Mouse (Mus musculus): ENCODE measurements around the gene Prmt7. TPM values are rescaled to one million over a fixed set of nuclear protein-coding genes. Genes with fewer than 3 reads are reported as not detected.

Prmt7 gene
- 59.5 and 61.7 TPM in 2 replicates for polyA plus RNA-seq (2014; fragmentation: Nextera tagmentation; extraction: Ambion mirVana)

GRCm38 (mm10) chr8:106210821-106211345 lies at the start of gene Prmt7, which contains the start of gene Slc7a6os:
Gene Prmt7, plus strand, starts transcription at chr8:106210936.
Gene Slc7a6os, minus strand, starts transcription at chr8:106210935.
- Histone ChIP-seq H3K9ac (ENCODE audit: low read length) (peak within 1 kb of the TSS; percentile 73), H3K4me1 (ENCODE audit: control insufficient read depth, insufficient read depth, low read length) (peaks cover 9% of the 10 kb centered on the region; the same call in 1 of the 2 replicates), H3K4me2 (peak within 1 kb of the TSS; percentile 74), H3K4me3 (ENCODE audit: low read depth, low read length) (peak within 1 kb of the TSS; percentile 70), H3K9me3 (ENCODE audit: control insufficient read depth, low read length) (no peaks in the 10 kb centered on the region), H3K27ac (ENCODE audit: low read depth, low read length) (peak within 1 kb of the TSS; percentile 70), H3K36me3 (ENCODE audit: control insufficient read depth, insufficient read depth, low read length) (peaks cover 2% of the 10 kb centered on the region), H3K27me3 (ENCODE audit: control insufficient read depth, insufficient read depth, low read length) (no peaks in the 10 kb centered on the region)
- ATAC-seq (ENCODE audit: low FRiP score) (peak; percentile 99), DNase-seq (ENCODE audit: low spot score, missing footprints) (peak; percentile 99)
- WGBS, result under 1% methylated on average over 52 of the region's 52 CpGs

- Histone ChIP-seq H3K4me1 (ENCODE audit: control insufficient read depth, insufficient read depth, low read length) (peaks cover 3% of the 10 kb centered on the region), H3K9me3 (ENCODE audit: control insufficient read depth, low read length) (no peaks in the 10 kb centered on the region), H3K27ac (ENCODE audit: low read depth, low read length) (no peak overlapping the region), H3K36me3 (ENCODE audit: control insufficient read depth, insufficient read depth, low read length) (peaks cover 2% of the 10 kb centered on the region; the same call in 1 of the 2 replicates), H3K4me3 (ENCODE audit: low read depth, low read length) (no peak overlapping the region), H3K9ac (ENCODE audit: low read length) (no peak overlapping the region), H3K4me2 (no peak overlapping the region), H3K27me3 (ENCODE audit: control insufficient read depth, insufficient read depth, low read length) (no peaks in the 10 kb centered on the region)
- no peak for DNase-seq (ENCODE audit: low spot score, missing footprints)
- WGBS, result 92% methylated on average over 9 of the region's 9 CpGs
- ATAC-seq (ENCODE audit: low FRiP score), result no peak
Observed at GRCm38 (mm10) chr8:106163251-106163650, 47.5 kb upstream of the Prmt7 start.

- Histone ChIP-seq H3K27ac (ENCODE audit: low read depth, low read length) (no peak overlapping the region), H3K27me3 (ENCODE audit: control insufficient read depth, insufficient read depth, low read length) (no peaks in the 10 kb centered on the region), H3K36me3 (ENCODE audit: control insufficient read depth, insufficient read depth, low read length) (peaks cover 2% of the 10 kb centered on the region; the same call in 1 of the 2 replicates), H3K4me2 (no peak overlapping the region), H3K4me3 (ENCODE audit: low read depth, low read length) (no peak overlapping the region), H3K9ac (ENCODE audit: low read length) (no peak overlapping the region), H3K4me1 (ENCODE audit: control insufficient read depth, insufficient read depth, low read length) (peaks cover 8% of the 10 kb centered on the region), H3K9me3 (ENCODE audit: control insufficient read depth, low read length) (no peaks in the 10 kb centered on the region)
- DNase-seq (ENCODE audit: low spot score, missing footprints) (peak; percentile 97), ATAC-seq (ENCODE audit: low FRiP score) (no peak)
- WGBS, result 49% methylated on average over 4 of the region's 4 CpGs
Observed at GRCm38 (mm10) chr8:106165460-106165859, 45.3 kb upstream of the Prmt7 start.

GRCm38 (mm10) chr8:106168356-106169016 lies 42.2 kb upstream of the Prmt7 start, which contains the start of gene Slc7a6:
Gene Slc7a6, plus strand, starts transcription at chr8:106168857.
- peak; percentile 94 for ATAC-seq (ENCODE audit: low FRiP score)
- Histone ChIP-seq H3K9me3 (ENCODE audit: control insufficient read depth, low read length) (no peaks in the 10 kb centered on the region), H3K27ac (ENCODE audit: low read depth, low read length) (peak within 1 kb of the TSS; percentile 75), H3K9ac (ENCODE audit: low read length) (peak within 1 kb of the TSS; percentile 90), H3K4me1 (ENCODE audit: control insufficient read depth, insufficient read depth, low read length) (peaks cover 8% of the 10 kb centered on the region), H3K4me3 (ENCODE audit: low read depth, low read length) (peak within 1 kb of the TSS; percentile 84), H3K27me3 (ENCODE audit: control insufficient read depth, insufficient read depth, low read length) (no peaks in the 10 kb centered on the region), H3K4me2 (peak within 1 kb of the TSS; percentile 82), H3K36me3 (ENCODE audit: control insufficient read depth, insufficient read depth, low read length) (no peaks in the 10 kb centered on the region)
- under 1% methylated on average over 59 of the region's 59 CpGs for WGBS
- peak; percentile 99 for DNase-seq (ENCODE audit: low spot score, missing footprints)

GRCm38 (mm10) chr8:106169017-106169933 lies 41.5 kb upstream of the Prmt7 start:
- Histone ChIP-seq H3K36me3 (ENCODE audit: control insufficient read depth, insufficient read depth, low read length) (no peaks in the 10 kb centered on the region), H3K4me3 (ENCODE audit: low read depth, low read length) (peak overlapping the region; percentile 84), H3K9me3 (ENCODE audit: control insufficient read depth, low read length) (no peaks in the 10 kb centered on the region), H3K27ac (ENCODE audit: low read depth, low read length) (peak overlapping the region; percentile 75), H3K4me2 (peak overlapping the region; percentile 82), H3K27me3 (ENCODE audit: control insufficient read depth, insufficient read depth, low read length) (no peaks in the 10 kb centered on the region), H3K9ac (ENCODE audit: low read length) (peak overlapping the region; percentile 90), H3K4me1 (ENCODE audit: control insufficient read depth, insufficient read depth, low read length) (peaks cover 8% of the 10 kb centered on the region)
- ATAC-seq (ENCODE audit: low FRiP score), result peak; percentile 81
- WGBS, result 3% methylated on average over 54 of the region's 54 CpGs
- DNase-seq (ENCODE audit: low spot score, missing footprints), result peak; percentile 97

GRCm38 (mm10) chr8:106169934-106170480 lies 40.7 kb upstream of the Prmt7 start:
- no peaks in the 10 kb centered on the region for H3K9me3 ChIP-seq (ENCODE audit: control insufficient read depth, low read length)
- H3K4me2 ChIP-seq, result peak overlapping the region; percentile 82
- ATAC-seq (ENCODE audit: low FRiP score), result no peak
- WGBS, result 59% methylated on average over 6 of the region's 6 CpGs
- no peak overlapping the region for H3K27ac ChIP-seq (ENCODE audit: low read depth, low read length)
- peaks cover 8% of the 10 kb centered on the region for H3K4me1 ChIP-seq (ENCODE audit: control insufficient read depth, insufficient read depth, low read length)
- no peaks in the 10 kb centered on the region for H3K36me3 ChIP-seq (ENCODE audit: control insufficient read depth, insufficient read depth, low read length)
- H3K27me3 ChIP-seq (ENCODE audit: control insufficient read depth, insufficient read depth, low read length), result no peaks in the 10 kb centered on the region
- peak overlapping the region; percentile 90 for H3K9ac ChIP-seq (ENCODE audit: low read length)
- peak overlapping the region; percentile 84 for H3K4me3 ChIP-seq (ENCODE audit: low read depth, low read length)
- DNase-seq (ENCODE audit: low spot score, missing footprints), result peak; percentile 90

- Histone ChIP-seq H3K27me3 (ENCODE audit: control insufficient read depth, insufficient read depth, low read length) (no peaks in the 10 kb centered on the region), H3K4me2 (no peak overlapping the region), H3K27ac (ENCODE audit: low read depth, low read length) (no peak overlapping the region), H3K9ac (ENCODE audit: low read length) (no peak overlapping the region), H3K36me3 (ENCODE audit: control insufficient read depth, insufficient read depth, low read length) (no peaks in the 10 kb centered on the region), H3K9me3 (ENCODE audit: control insufficient read depth, low read length) (no peaks in the 10 kb centered on the region), H3K4me1 (ENCODE audit: control insufficient read depth, insufficient read depth, low read length) (peaks cover 12% of the 10 kb centered on the region; the same call in 1 of the 2 replicates), H3K4me3 (ENCODE audit: low read depth, low read length) (no peak overlapping the region)
- ATAC-seq (ENCODE audit: low FRiP score) (no peak), DNase-seq (ENCODE audit: low spot score, missing footprints) (no peak)
- WGBS, result 90% methylated on average over 3 of the region's 3 CpGs
Observed at GRCm38 (mm10) chr8:106173566-106173965, 37.2 kb upstream of the Prmt7 start.

- DNase-seq (ENCODE audit: low spot score, missing footprints), result no peak
- no peak overlapping the region; the same call in 1 of the 2 replicates for H3K4me2 ChIP-seq
- H3K4me3 ChIP-seq (ENCODE audit: low read depth, low read length), result no peak overlapping the region
- no peak overlapping the region for H3K9ac ChIP-seq (ENCODE audit: low read length)
- no peak overlapping the region for H3K27ac ChIP-seq (ENCODE audit: low read depth, low read length)
- WGBS, result 10% methylated on average over 1 of the region's 1 CpGs
- ATAC-seq (ENCODE audit: low FRiP score), result no peak
- H3K27me3 ChIP-seq (ENCODE audit: control insufficient read depth, insufficient read depth, low read length), result no peaks in the 10 kb centered on the region
- H3K9me3 ChIP-seq (ENCODE audit: control insufficient read depth, low read length), result no peaks in the 10 kb centered on the region
- H3K36me3 ChIP-seq (ENCODE audit: control insufficient read depth, insufficient read depth, low read length), result no peaks in the 10 kb centered on the region
- H3K4me1 ChIP-seq (ENCODE audit: control insufficient read depth, insufficient read depth, low read length), result peaks cover 8% of the 10 kb centered on the region; the same call in 1 of the 2 replicates
Observed at GRCm38 (mm10) chr8:106176891-106177290, 33.8 kb upstream of the Prmt7 start.

All from midbrain, embryonic 11.5 days (tissue).